Mouse (Mus musculus) ES-E14 (cell line): Measurements from ENCODE around the gene Kcnj4. TPM values are rescaled to one million over a fixed set of nuclear protein-coding genes. Genes with fewer than 3 reads are reported as not detected.

Source experiments
- DNase-seq: peaks from one replicate; pipeline ENCODE4 v3.0.0-alpha.2; 2013; ENCODE audit warnings: low read depth, low spot score
- H3K27ac ChIP-seq: 2 replicates; pipeline ENCODE4 v1.5.1; 2012; ENCODE audit warnings: low read depth, mild to moderate bottlenecking, low read length, moderate library complexity, mixed read lengths; ENCODE audit not compliant: poor library complexity, insufficient read depth, severe bottlenecking
- H3K36me3 ChIP-seq: 2 replicates; pipeline ENCODE4 v1.6.1; 2012; ENCODE audit warnings: mild to moderate bottlenecking, low read length, moderate library complexity, mixed read lengths; ENCODE audit not compliant: control insufficient read depth, poor library complexity, insufficient read depth, severe bottlenecking
- H3K4me1 ChIP-seq, 2 experiments: fragments of 150-350 bp in 1 of 2; sonication (generic) in 1 of 2; 2 replicates each; pipeline ENCODE4 v1.6.1; 2012; ENCODE audit warnings: low read length in 2 of 2, mild to moderate bottlenecking in 1 of 2, mixed read lengths in 1 of 2; ENCODE audit not compliant: control insufficient read depth in 2 of 2, insufficient read depth in 2 of 2, poor library complexity in 1 of 2
- H3K4me3 ChIP-seq, 2 experiments: fragments of 150-350 bp in 1 of 2; sonication (generic) in 1 of 2; 2 replicates each; pipeline ENCODE4 v1.5.1; 2012; ENCODE audit warnings: low read length in 2 of 2, low read depth in 1 of 2, mild to moderate bottlenecking in 1 of 2, mixed read lengths in 1 of 2; ENCODE audit not compliant: insufficient read depth in 1 of 2, poor library complexity in 1 of 2, severe bottlenecking in 1 of 2
- H3K9ac ChIP-seq: 2 replicates; pipeline ENCODE4 v1.6.1; 2012; ENCODE audit warnings: low read depth, mild to moderate bottlenecking, low read length, mixed read lengths; ENCODE audit not compliant: poor library complexity, insufficient read depth, severe bottlenecking
- H3K9me3 ChIP-seq: fragments of 150-350 bp; sonication (generic); 2 replicates; pipeline ENCODE4 v1.6.1; 2012; ENCODE audit warnings: low read depth, mild to moderate bottlenecking, low read length; ENCODE audit not compliant: control insufficient read depth, insufficient read depth
- CHD2 ChIP-seq: IDR thresholded peaks from 2 replicates; pipeline ENCODE4 v1.6.1; 2014; ENCODE audit warnings: mild to moderate bottlenecking, low read depth, low read length, inconsistent platforms
- HCFC1 ChIP-seq: IDR thresholded peaks from 2 replicates; pipeline ENCODE4 v1.6.1; 2012; ENCODE audit warnings: low read length, inconsistent platforms, borderline replicate concordance; ENCODE audit not compliant: insufficient read depth
- MAFK ChIP-seq: IDR thresholded peaks from 2 replicates; pipeline ENCODE4 v1.6.1; 2014; ENCODE audit warnings: mild to moderate bottlenecking, low read depth, low read length, inconsistent platforms; ENCODE audit not compliant: insufficient read depth
- ZC3H11A ChIP-seq: IDR thresholded peaks from 2 replicates; pipeline ENCODE4 v1.6.1; 2012; ENCODE audit warnings: low read depth, mild to moderate bottlenecking, inconsistent platforms, low read length, borderline replicate concordance
- ZNF384 ChIP-seq: IDR thresholded peaks from 2 replicates; pipeline ENCODE4 v1.6.1; 2012; ENCODE audit warnings: low read depth, low read length, inconsistent platforms
- in situ Hi-C, 2 experiments: fragments of 600-800 bp; cut with MboI; formaldehyde crosslinking; loops; one replicate each; pipeline ENCODE4 v1.15.1; 2025; ENCODE audit warnings: low sequenced_read_pairs in 2 of 2, inconsistent platforms in 1 of 2; ENCODE audit not compliant: unreplicated experiment in 2 of 2
- total RNA-seq: library from RNA; depleted of rRNA; stranded (reverse); fragments of 300-350 nt; gene quantifications from 2 replicates; pipeline ENCODE4 v1.2.3, GENCODE M21; 2012

Kcnj4 gene
- total RNA-seq, 1 experiment: 3.2 TPM

- H3K9me3 ChIP-seq: no peaks in the 10 kb centered on the region
- in situ Hi-C loops: no loop called here
- TF ChIP-seq MAFK: no peak
- no peak overlapping the region for H3K4me3 ChIP-seq
- H3K4me1 ChIP-seq: peaks cover 2 to 25% of the 10 kb centered on the region in 2 experiments; a peak in 3 of 4 replicates
- no peak overlapping the region for H3K27ac ChIP-seq
- no peak overlapping the region for H3K9ac ChIP-seq
- no peaks in the 10 kb centered on the region for H3K36me3 ChIP-seq
- DNase-seq: no peak
These were observed 59.0 kb downstream of the Kcnj4 start for GRCm38 (mm10) chr15:79445786-79446654.

DNA sequence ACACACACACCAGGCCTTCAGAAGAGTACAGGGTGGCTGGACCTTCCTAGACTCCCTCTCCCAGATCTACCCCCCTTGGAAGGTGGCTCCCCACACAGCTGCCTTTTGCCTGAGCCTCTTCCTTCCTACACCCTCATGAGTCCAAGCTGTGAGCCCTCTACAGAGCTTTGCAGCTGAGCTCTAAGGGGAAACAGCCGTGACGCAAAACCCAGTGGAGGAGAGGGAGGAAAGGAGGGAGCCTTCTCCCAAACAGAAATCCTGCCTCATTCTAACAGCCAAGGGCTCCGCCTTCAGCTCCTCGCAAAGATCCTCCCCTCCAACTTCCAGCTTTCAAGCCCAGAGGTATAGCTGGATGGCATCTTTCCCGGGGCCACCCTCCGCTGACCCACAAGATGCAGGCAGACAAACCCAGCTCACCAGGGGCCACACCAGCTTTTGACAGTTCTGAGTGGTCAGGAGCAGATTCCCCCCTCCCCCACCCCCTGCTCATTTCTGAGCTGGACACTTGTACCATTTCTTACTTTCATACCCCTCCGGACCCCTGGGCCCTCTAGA is 61.1 kb downstream of the Kcnj4 start:
- TF ChIP-seq MAFK (no peak), ZNF384 (no peak)
- Histone ChIP-seq H3K9ac (peak overlapping the region; percentile 31; the same call in 1 of the 2 replicates), H3K4me1 (peaks cover 4 to 34% of the 10 kb centered on the region in 2 experiments; a peak in 3 of 4 replicates), H3K4me3 (no peak overlapping the region), H3K36me3 (no peaks in the 10 kb centered on the region), H3K9me3 (no peaks in the 10 kb centered on the region), H3K27ac (no peak overlapping the region)
- in situ Hi-C loops: no loop called here
- DNase-seq: no peak

DNA sequence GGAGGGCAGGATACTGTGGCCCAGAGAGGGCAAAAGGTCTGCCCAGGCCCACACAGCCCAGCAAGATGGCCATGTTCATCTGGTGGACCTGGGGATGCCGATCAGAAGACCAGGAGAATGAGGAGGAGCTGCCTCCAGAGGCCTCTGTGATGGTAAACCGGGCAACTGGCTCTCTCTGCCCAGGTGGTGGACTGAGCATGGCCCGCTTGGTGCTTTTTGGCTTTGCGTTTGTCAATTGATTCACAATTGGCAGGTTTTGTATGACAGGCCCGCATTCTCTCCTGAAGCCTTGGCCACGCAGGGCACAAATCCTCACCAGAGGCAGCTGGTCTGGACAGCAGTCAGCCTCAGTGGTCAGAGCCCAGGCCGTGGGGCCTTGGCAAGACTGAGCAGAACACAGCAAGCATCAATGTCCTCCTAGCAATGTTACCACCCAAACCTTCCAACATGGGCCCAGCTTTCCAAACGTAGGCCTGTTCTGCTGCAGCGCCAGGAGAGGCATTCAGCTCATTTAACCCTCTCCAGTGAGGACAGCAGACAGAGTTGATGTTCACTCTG is 62.0 kb downstream of the Kcnj4 start:
- DNase-seq: no peak
- no peak overlapping the region for H3K27ac ChIP-seq
- no peak for TF ChIP-seq HCFC1
- no peak for TF ChIP-seq CHD2
- TF ChIP-seq MAFK: no peak
- TF ChIP-seq ZNF384: no peak
- TF ChIP-seq ZC3H11A: no peak
- no peaks in the 10 kb centered on the region for H3K9me3 ChIP-seq
- H3K4me3 ChIP-seq: no peak overlapping the region
- H3K36me3 ChIP-seq: peaks cover under 1% of the 10 kb centered on the region; the same call in 1 of the 2 replicates
- peaks cover 6 to 36% of the 10 kb centered on the region in 2 experiments for H3K4me1 ChIP-seq
- in situ Hi-C loops: no loop called here
- H3K9ac ChIP-seq: no peak overlapping the region

- H3K4me3 ChIP-seq: peak overlapping the region; percentile 82 to 94
- in situ Hi-C loops: no loop called here
- H3K27ac ChIP-seq: no peak overlapping the region
- H3K9ac ChIP-seq: peak overlapping the region; percentile 87
- no peak for TF ChIP-seq ZNF384
- TF ChIP-seq HCFC1: no peak
- no peak for TF ChIP-seq MAFK
- no peak for TF ChIP-seq ZC3H11A
- no peak for TF ChIP-seq CHD2
- DNase-seq: no peak
- H3K36me3 ChIP-seq: peaks cover 6% of the 10 kb centered on the region; the same call in 1 of the 2 replicates
- H3K4me1 ChIP-seq: peaks cover 11 to 42% of the 10 kb centered on the region in 2 experiments
- H3K9me3 ChIP-seq: no peaks in the 10 kb centered on the region
These were observed 62.8 kb downstream of the Kcnj4 start for GRCm38 (mm10) chr15:79442257-79442611.
